Mouse (Mus musculus): ENCODE results near the gene Larp4b.
"Not testable (repeated sequence)": the region's sequence is repeated elsewhere in the genome, so short reads cannot be mapped to it uniquely, and the experiment has no call there.

Larp4b gene

DNA sequence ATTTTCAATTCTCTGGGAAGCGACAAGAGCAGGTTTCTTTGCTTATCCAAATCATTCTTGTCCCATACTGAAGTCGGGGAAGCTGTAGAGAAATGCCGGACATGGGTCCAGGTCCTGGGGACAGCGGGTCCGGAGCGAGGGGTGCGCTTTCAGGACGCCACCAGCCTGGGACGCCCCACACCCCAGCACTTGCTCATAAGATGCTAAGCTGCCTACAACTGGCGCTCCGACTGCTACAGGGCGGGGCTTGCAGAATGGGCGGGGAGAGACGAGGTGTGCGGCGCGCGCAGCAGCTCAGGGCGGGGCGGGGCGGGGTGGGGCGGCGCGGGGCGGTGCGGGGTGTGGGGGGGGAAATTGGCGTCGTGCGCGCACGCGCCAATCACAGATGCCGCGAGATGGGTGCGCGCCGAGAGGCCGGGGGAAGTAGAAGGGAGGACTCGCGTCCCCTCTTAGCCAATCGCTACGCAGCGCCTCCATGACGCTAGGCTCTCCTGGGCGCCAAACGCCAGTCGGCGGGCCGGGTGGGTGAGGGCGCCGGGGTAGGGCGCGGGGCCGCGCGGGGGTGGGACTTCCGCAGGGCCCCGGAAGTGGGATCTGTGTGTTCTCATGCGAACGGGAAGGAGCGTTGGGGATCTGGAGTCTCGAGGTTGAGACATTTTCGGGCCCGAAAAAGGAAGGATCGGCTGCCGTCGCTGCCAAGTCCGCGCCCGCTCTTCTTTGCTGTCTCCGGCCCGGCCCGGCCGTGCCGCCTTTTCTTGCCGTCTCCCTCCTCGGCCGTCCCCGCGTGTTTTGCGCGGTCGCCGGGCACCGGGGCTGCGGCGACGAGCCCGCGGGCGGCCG is at the start of gene Larp4b:
TSS of gene Larp4b (plus strand) at position 566 of the 840 bp plus-strand sequence.
- peak; percentile 98 for DNase-seq (ENCODE audit: extremely low read depth, insufficient read length, low spot score)

- DNase-seq (ENCODE audit: extremely low read depth, insufficient read length, low spot score): no peak
Measured at GRCm38 (mm10) chr13:9044731-9045130, 49.0 kb upstream of the Larp4b start.

GRCm38 (mm10) chr13:9052049-9052691 is 41.5 kb upstream of the Larp4b start:
- DNase-seq (ENCODE audit: extremely low read depth, insufficient read length, low spot score): not testable (repeated sequence)

DNA sequence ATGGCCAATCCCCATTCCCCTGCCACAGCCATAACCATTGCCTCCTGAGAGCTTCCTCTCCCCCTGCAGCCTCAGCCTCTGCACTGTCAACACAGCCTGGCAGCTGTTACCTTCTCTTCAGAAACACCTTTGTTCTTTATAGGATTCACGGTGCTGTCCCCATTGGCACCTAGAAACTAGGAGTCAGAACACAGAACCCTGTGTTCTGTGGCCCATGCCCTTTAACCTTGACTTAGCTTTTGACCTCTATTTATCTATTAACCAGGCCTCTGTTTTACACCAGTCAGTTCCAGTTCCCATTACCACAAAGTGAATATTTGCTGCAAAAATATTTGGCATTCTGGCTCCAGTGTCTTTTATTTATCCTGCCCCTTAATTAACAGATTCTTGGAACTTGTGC is 36.4 kb upstream of the Larp4b start:
- DNase-seq (ENCODE audit: extremely low read depth, insufficient read length, low spot score): no peak

DNA sequence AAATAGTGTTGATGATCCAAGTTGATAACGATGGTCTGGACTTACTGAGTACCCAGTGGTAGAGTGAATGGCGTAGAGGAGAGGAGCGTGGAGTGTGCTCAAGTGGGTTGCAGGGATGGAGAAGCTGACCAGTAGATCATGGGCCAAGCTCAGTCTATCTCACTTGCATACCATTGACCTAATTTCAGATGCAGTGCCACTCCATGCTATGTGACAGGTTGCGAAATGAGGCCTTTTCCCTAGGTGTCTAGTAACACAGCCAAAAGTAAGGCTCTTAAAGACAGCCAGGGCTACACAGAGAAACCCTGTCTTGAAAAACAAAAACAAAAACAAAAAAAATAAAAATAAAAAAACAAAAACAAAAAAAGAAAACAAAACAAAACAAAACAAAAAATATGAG is 35.0 kb upstream of the Larp4b start:
- no peak for DNase-seq (ENCODE audit: extremely low read depth, insufficient read length, low spot score)

GRCm38 (mm10) chr13:9061394-9061793 is 32.3 kb upstream of the Larp4b start:
- DNase-seq (ENCODE audit: extremely low read depth, insufficient read length, low spot score): no peak

DNA sequence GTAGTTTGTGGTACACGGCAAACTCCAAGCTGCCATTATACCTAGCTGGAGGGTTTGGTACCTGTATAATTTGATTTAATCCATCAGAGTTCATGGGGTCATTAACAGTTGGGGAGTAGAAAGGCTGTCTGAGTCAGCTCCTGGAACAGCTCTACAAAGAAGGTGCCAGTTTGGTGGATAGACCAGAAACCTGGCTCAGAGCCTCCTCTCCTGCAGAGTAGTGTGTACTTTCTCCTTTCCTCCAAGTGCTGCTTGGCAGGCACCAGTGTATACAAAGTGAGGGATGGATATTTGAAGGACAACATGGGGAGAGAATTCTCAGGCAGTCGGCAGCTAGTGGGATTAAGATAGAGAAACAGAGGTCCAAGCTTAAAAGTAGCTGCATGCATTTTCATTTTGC is 29.5 kb upstream of the Larp4b start:
- DNase-seq (ENCODE audit: extremely low read depth, insufficient read length, low spot score): no peak

GRCm38 (mm10) chr13:9066107-9066506 is 27.6 kb upstream of the Larp4b start:
- no peak for DNase-seq (ENCODE audit: extremely low read depth, insufficient read length, low spot score)

DNA sequence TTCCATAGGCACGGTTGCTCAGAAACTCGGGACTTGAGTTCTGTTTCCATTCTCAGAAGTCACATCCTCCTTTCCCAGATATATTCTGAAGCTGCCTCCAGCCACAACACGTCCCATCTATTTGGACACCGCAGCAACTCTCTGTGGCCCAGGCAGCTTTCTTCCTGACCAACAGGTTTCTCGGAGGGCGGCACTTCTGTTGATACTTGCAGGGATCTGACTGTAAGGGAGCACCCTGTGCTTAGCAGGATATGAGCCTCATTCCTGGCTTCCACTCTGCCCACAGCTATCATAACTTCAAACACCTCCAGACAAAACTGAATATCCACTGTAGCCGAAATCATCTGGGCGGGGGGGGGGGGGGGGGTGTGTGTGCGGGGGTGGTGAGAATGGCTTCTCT is 22.7 kb upstream of the Larp4b start:
- no peak for DNase-seq (ENCODE audit: extremely low read depth, insufficient read length, low spot score)

DNA sequence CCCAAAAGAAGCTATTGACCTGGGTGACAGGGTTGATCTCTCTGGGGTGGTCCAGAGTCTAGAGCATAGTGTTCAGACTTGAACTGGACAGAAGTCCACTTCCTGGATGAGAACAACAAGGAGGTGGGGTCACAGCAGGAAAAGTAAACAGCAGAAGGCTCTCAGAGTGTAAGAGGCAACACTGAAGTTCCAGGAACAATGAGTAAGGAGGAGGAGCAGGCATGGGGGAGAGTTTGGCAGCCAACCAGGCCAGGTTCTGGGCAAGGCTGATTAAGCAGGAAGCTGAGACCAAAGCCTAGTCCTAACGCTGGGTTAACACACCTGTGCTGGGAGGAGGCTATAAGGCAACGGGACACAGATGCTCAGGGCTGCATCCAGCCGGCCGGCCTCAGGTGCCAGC is 19.9 kb upstream of the Larp4b start:
- DNase-seq (ENCODE audit: extremely low read depth, insufficient read length, low spot score): no peak

DNA sequence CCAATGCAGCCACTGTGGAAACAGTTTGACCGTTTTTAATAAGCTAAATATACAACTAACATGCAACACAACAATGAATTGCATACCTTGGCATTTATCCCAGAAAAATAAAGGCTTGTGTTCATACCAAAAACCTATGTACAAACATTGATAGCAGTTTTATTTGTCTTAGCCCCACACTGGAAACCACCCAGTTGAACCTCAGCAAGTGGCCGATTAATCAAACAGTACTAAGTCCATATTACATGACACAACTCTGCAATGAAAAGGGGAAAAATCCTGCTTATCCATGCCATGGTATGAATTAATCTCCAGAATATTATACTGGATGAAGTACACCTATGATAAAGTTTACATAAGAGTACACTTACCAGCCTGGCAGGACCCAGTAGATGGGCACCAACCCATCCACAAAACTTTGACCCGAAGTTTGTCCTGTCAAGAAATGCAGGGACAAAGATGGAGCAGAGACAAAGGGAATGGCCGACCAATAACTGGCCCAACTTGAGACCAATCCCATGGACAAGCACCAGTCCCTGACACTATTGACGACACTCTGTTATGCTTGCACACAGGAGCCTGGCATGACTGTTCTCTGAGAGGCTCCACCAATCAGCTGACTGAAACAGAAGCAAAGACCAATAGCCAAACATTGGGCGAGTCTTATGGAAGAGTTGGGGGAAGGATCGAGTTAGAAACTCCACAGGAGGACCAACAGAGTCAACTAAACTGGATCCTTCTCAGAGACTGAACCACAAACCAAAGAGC is 17.7 kb upstream of the Larp4b start:
- DNase-seq (ENCODE audit: extremely low read depth, insufficient read length, low spot score): no peak

DNA sequence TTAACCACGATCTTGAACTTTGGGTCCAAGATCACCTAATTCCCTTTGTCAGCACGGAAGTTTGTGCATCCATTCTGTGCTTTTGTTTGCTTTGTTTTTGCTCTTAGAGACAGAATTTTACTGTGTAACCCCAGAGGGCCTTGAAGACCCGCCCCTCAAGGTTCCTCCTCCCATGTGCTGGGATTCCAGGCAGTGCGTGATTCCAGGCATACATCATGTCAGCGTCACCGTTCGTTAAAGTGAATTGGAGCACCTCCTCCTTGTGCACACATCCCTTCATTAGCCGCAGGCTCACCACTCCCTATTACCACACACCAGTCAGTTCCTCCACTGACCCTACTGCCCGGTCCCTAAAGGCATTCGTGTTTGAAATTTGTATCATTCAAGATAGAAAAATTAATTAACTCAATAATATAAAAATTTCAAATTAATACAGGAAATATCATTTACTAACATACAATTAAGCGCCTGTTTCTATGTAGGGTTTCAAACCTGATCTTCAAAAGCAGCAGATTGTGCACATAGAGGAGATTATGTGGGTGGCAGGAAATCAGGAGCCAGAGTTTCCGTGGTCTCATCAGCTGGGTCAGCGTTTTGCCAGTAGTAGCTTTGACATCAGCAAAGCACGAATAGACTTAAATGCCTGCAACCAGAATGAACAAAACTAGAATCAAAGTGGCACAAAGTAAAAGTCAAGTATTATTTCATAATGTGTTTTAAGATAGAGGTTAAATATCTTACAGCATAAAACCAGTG is 11.4 kb upstream of the Larp4b start:
- DNase-seq (ENCODE audit: extremely low read depth, insufficient read length, low spot score): no peak

DNA sequence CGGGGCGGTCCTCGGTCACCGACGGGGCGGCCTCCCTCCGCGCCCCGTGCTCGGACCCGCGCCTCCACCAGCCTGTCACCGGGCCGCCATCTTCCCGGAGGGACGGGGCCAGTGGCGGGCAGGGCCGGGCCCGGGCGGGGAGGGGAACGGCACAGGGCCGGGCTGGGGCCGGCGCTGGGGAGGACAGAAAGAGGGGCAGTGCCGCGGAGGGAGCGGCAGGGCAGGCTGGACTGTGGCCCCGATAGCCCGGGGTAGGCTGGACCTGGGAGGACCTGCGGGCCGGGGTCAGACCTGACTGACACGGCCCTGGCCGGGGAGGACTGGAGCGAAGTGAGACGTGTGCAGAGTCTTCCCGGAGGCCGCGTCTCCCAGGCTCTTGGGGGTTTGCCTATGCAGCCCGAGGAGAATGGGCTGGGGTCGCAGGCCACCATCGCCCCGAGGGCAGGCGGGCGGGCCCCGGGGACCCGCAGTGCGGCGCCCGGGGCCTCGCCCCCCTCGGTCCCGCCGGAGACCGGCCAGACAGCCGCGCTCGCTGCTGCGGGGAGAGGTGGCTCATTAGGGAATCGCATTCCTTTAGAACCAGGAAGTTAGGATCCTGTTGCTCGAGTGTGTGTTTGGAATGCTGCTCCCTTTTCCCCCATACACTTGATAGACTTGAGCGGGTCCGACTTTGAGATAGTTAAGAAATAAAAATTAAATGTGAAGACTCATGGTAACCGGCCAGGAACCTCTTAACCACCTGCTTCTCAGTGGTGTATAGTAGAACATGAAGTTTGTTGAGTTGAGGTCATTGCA is 702 bp downstream of the Larp4b start:
- peak; percentile 60 for DNase-seq (ENCODE audit: extremely low read depth, insufficient read length, low spot score)

DNA sequence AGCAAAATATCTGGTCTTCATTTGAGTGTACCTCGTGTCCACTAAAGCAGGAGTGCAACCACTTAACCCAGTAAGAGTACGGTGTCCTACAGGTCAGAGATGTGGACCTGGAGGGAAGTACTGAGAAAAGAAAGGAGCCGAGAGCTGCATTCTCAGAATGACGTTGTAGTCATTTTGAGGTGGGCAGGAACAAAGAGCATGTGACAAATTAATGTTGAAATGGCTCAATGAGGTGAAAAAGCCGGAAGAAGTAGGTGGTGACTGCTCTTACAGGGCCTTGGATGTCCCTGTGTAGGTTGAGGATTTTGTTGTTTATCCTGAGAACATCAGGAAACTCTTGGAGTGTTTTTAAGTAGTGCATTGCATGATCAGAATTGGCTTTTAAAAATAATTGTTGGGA is 5.6 kb downstream of the Larp4b start:
- DNase-seq (ENCODE audit: extremely low read depth, insufficient read length, low spot score): no peak

- DNase-seq (ENCODE audit: extremely low read depth, insufficient read length, low spot score): no peak
Measured at GRCm38 (mm10) chr13:9100517-9100916, 6.8 kb downstream of the Larp4b start.

- DNase-seq (ENCODE audit: extremely low read depth, insufficient read length, low spot score): no peak
Measured at GRCm38 (mm10) chr13:9106246-9106645, 12.6 kb downstream of the Larp4b start.

GRCm38 (mm10) chr13:9106992-9107858 is 13.5 kb downstream of the Larp4b start:
- DNase-seq (ENCODE audit: extremely low read depth, insufficient read length, low spot score): no peak

- no peak for DNase-seq (ENCODE audit: extremely low read depth, insufficient read length, low spot score)
Measured at GRCm38 (mm10) chr13:9113735-9114134, 20.1 kb downstream of the Larp4b start.

Measured in 3134 (cell line).